ENCODE assay signal across 13 mouse cellular contexts in the genomic region with DNA sequence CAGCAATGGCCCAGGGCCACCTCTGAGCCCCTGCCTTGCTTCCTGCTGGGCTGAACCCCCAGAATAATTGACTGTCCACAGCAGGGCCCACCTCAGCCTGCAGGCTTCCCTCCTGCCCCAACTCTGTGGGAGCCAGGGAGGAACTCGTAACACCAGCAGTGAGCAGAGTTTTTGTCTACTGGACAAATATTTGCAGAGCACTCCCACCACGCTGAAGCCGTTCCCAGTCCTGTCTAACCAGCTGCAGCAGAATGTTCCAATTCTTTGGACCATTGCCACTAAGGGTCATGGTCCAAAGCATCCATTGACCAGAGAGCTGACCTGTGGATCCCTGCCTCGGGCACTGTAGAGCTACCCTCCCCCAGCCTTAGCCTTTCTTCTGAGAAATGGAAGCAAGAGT. TPM values are rescaled to one million over a fixed set of nuclear protein-coding genes. Genes with fewer than 3 reads are reported as not detected.
DNase-seq lines count a peak whose midpoint lies in the region; ATAC-seq lines count a peak whose summit lies in the region.
"Had no signal": no experiment of that assay in that cellular context is flagged by ENCODE, and none has a peak within 500 bp of the region (broad histone marks: within the 10 kb centered on the region; RNA-seq: fewer than 3 reads in every experiment).

No protein-coding gene starts in this region.

- 20% methylated on average over 4 of the region's 4 CpGs for WGBS in midbrain, embryonic 11.5 days
- WGBS in midbrain, embryonic 13.5 days: 13% methylated on average over 4 of the region's 4 CpGs

- H3K9ac ChIP-seq in midbrain, embryonic 11.5 days (ENCODE audit: low read length): no peak overlapping the region
- H3K9ac ChIP-seq in midbrain, embryonic 13.5 days (replicated peaks): no peak overlapping the region
- H3K9ac ChIP-seq: limb, embryonic 13.5 days had no signal

- no peaks in the 10 kb centered on the region for H3K36me3 ChIP-seq in midbrain, embryonic 11.5 days (ENCODE audit: control insufficient read depth, insufficient read depth, low read length)
- H3K36me3 ChIP-seq in midbrain, embryonic 13.5 days: 0 out of 2 replicates have a peak, but pooled peaks cover 3% of the 10 kb centered on the region

- no peak for ATAC-seq in midbrain, embryonic 11.5 days (ENCODE audit: low FRiP score)
- no peak for ATAC-seq in midbrain, embryonic 13.5 days
- ATAC-seq: forebrain, embryonic 16.5 days had no signal

- no peak overlapping the region for H3K4me2 ChIP-seq in midbrain, embryonic 11.5 days
- no peak overlapping the region for H3K4me2 ChIP-seq in midbrain, embryonic 13.5 days (replicated peaks)
- H3K4me2 ChIP-seq: limb, embryonic 13.5 days had no signal

- peak; percentile 81 for DNase-seq in midbrain, embryonic 11.5 days (ENCODE audit: low spot score, missing footprints)
- DNase-seq in kidney, adult 9 months: peak; percentile 96
- DNase-seq in lung, adult 18-20 months: peak; percentile 62 to 81
- peak; percentile 72 for DNase-seq in testis, postnatal 10 days (ENCODE audit: low spot score)
- no peak for DNase-seq in spleen, adult 18-20 months
- no peak for DNase-seq in adrenal gland, postnatal 36 days
- no peak for DNase-seq in frontal cortex, postnatal 10 days (ENCODE audit: low spot score in 2 of 2)

- H3K9me3 ChIP-seq in midbrain, embryonic 11.5 days (ENCODE audit: control insufficient read depth, low read length): no peaks in the 10 kb centered on the region
- no peaks in the 10 kb centered on the region for H3K9me3 ChIP-seq in midbrain, embryonic 13.5 days
- H3K9me3 ChIP-seq: G1E; limb, embryonic 13.5 days had no signal

- H3K4me3 ChIP-seq in midbrain, embryonic 11.5 days (ENCODE audit: low read depth, low read length): no peak overlapping the region
- no peak overlapping the region for H3K4me3 ChIP-seq in midbrain, embryonic 13.5 days (replicated peaks)
- H3K4me3 ChIP-seq: limb, embryonic 13.5 days had no signal

- peaks cover 5% of the 10 kb centered on the region; the same call in 1 of the 2 replicates for H3K4me1 ChIP-seq in midbrain, embryonic 11.5 days (ENCODE audit: control insufficient read depth, insufficient read depth, low read length)
- H3K4me1 ChIP-seq in midbrain, embryonic 13.5 days (replicated peaks): peaks cover 5% of the 10 kb centered on the region; the same call in 1 of the 2 replicates
- H3K4me1 ChIP-seq: limb, embryonic 13.5 days had no signal

- H3K27ac ChIP-seq in midbrain, embryonic 11.5 days (ENCODE audit: low read depth, low read length): no peak overlapping the region
- no peak overlapping the region for H3K27ac ChIP-seq in midbrain, embryonic 13.5 days
- H3K27ac ChIP-seq: limb, embryonic 13.5 days had no signal

- no peaks in the 10 kb centered on the region; the same call in 1 of the 2 replicates for H3K27me3 ChIP-seq in midbrain, embryonic 11.5 days (ENCODE audit: control insufficient read depth, insufficient read depth, low read length)
- peaks cover 6% of the 10 kb centered on the region; the same call in 1 of the 2 replicates for H3K27me3 ChIP-seq in midbrain, embryonic 13.5 days

RNA-seq across cellular contexts. Expression of a gene that starts 10.7 kb away (rescaled TPM):
- 2.0 and 2.3 TPM in 2 replicates for polyA plus RNA-seq in midbrain, embryonic 11.5 days (2014; fragmentation: Nextera tagmentation; extraction: Ambion mirVana)
- polyA plus RNA-seq in midbrain, embryonic 13.5 days (2015; fragmentation: Nextera tagmentation; extraction: Ambion mirVana): 1.3 and 2.8 TPM in 2 replicates
- total RNA-seq in adrenal gland, postnatal 36 days (2021): 10 to 100 TPM; 38.8 to 57.7 TPM

RNA-seq across cellular contexts. Expression of a gene that starts 11.2 kb away (rescaled TPM):
- polyA plus RNA-seq in midbrain, embryonic 11.5 days (2014; fragmentation: Nextera tagmentation; extraction: Ambion mirVana): 6.1 and 8.3 TPM in 2 replicates
- polyA plus RNA-seq in midbrain, embryonic 13.5 days (2015; fragmentation: Nextera tagmentation; extraction: Ambion mirVana): 6.5 and 8.8 TPM in 2 replicates
- 100 to 1,000 TPM; 276 to 330 TPM for total RNA-seq in adrenal gland, postnatal 36 days (2021)

RNA-seq across cellular contexts. Expression of a gene that starts 11.4 kb away (rescaled TPM):
- 59.1 and 60.5 TPM in 2 replicates for polyA plus RNA-seq in midbrain, embryonic 11.5 days (2014; fragmentation: Nextera tagmentation; extraction: Ambion mirVana)
- polyA plus RNA-seq in midbrain, embryonic 13.5 days (2015; fragmentation: Nextera tagmentation; extraction: Ambion mirVana): 107 and 117 TPM in 2 replicates
- 10 to 100 TPM; 78.2 to 96.3 TPM for total RNA-seq in adrenal gland, postnatal 36 days (2021)

RNA-seq across cellular contexts. Expression of a gene that starts 21.2 kb away (rescaled TPM):
- not detected in 2 replicates for polyA plus RNA-seq in midbrain, embryonic 11.5 days (2014; fragmentation: Nextera tagmentation; extraction: Ambion mirVana)
- polyA plus RNA-seq in midbrain, embryonic 13.5 days (2015; fragmentation: Nextera tagmentation; extraction: Ambion mirVana): not detected in 2 replicates
- total RNA-seq in adrenal gland, postnatal 36 days (2021): not detected
- polyA plus RNA-seq: forebrain, embryonic 16.5 days; G1E; hindbrain, embryonic 11.5 days; limb, embryonic 13.5 days; neural tube, embryonic 11.5 days had no signal

RNA-seq across cellular contexts. Expression of a gene that starts 51.5 kb away (rescaled TPM):
- polyA plus RNA-seq in midbrain, embryonic 11.5 days (2014; fragmentation: Nextera tagmentation; extraction: Ambion mirVana): 0.07 and 0.34 TPM in 2 replicates
- polyA plus RNA-seq in midbrain, embryonic 13.5 days (2015; fragmentation: Nextera tagmentation; extraction: Ambion mirVana): 0.16 TPM in 1 of 2 replicates, not detected in the other
- total RNA-seq in adrenal gland, postnatal 36 days (2021): 1 to 10 TPM; 1.2 to 2.3 TPM
- polyA plus RNA-seq: G1E; neural tube, embryonic 11.5 days had no signal

Comparison
In these comparisons a context has a peak if more than half of its experiments do, and no peak if none do; other contexts are left out.
1. DNase-seq: peak in midbrain, embryonic 11.5 days (single experiment), kidney, adult 9 months (single experiment), lung, adult 18-20 months (2 of 2) and testis, postnatal 10 days (single experiment); none in spleen, adult 18-20 months (0 of 2), adrenal gland, postnatal 36 days (0 of 2) and frontal cortex, postnatal 10 days (0 of 2).